Mouse (Mus musculus) c-Kit-positive CD71-negative TER-119-negative erythroid progenitor cells, embryonic 14.5 days (primary cell): ENCODE results near the gene Ndufa3.
"Not testable (repeated sequence)": the region's sequence is repeated elsewhere in the genome, so short reads cannot be mapped to it uniquely, and the experiment has no call there.

Experiments
- DNase-seq: peaks from one replicate; pipeline ENCODE4 v3.0.0-alpha.2; 2013; ENCODE audit warnings: low read depth

The Ndufa3 gene

DNA sequence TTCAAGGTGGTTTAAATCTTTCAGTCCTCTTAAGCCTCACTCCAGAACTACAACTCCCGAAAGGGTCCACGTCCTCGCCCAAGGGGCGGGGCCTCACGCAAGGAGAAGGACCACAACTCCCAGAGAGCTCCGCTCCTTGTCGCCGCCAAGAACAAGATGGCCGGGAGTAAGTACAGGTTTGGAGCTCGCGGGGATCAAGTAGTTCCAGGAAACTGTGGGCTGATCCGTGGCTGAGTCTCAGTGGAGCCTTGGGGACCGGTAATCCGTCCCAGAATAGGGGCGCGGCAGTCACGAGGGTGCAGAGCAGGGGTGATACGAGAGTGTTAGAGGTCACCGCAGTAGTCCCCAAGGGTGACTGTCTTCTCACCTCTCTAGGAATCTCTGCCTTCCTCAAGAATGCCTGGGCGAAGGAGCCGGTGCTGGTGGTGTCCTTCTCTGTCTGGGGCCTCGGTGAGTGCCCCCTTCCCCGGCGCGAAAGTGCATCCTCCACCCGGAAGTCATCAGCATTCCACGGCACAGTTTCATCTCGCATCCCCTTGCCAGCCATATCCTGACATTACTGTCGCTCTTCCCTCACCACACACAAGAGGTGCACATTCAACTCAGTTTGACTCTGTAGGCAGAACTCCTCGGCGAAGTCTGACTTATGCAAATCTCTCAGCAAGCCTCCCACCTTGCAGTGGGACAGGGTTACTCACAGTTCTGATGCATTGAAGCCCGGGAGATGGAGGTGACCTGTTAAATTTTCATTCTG is at the start of gene Ndufa3:
Gene Ndufa3 (plus strand): TSS at position 132 of the 754 bp plus-strand sequence.
- DNase-seq, result peak; percentile 89

DNA sequence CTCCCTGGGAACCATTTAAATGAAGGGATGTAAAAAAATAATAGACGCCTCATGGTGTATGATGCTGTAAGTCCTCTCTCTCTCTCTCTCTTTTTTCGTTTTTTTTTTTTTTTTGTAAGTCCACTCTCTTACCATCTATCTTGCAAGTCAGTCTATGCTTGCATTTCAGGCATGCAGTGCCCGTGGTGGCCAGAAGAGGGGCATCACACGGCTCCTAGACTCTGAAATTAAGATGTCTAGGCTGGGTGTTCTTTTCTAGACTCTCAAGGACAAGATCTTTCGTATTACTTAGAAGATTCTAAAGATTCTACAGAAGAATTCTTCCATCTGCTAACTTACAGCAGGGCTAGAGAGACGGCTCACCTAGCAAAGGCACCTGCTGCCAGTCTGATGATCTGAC is 47.4 kb upstream of the Ndufa3 start:
- no peak for DNase-seq

DNA sequence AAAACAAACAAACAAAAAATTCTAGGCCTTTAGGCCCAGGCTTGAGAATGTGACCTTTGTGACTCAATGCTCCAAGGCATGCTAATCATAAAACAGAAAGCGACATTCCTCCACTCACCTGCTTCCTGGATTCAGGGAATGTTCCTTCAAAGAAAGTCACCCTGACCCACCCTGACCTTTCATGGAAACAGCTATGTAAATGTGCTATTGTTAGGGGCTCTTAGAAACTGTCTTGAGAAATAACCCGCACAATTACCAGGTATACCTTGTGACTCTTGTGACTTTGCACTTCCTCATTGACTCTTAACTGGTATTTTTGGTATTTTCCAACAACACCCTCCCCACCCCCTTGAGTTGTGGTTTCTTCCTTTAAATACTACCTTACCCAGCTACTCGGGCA is 46.6 kb upstream of the Ndufa3 start:
- DNase-seq, result not testable (repeated sequence)

DNA sequence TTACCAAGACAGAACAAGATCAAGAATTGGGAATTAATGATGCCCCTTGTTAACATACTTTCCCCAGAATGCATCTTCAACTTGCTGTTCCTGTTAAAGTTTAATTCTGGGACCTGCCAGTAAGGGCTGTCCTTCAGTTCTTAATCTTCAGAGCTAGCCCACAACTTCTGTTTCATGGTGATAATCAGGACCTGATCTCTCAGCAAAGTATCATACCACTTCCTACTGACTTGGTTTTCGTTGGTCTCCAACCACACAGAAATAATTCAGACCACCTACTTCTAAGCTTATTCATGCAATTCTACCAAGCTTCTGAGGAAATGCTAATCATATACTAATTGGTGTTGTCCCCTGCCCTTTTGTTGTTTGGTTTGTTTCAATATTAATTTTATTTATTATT is 45.3 kb upstream of the Ndufa3 start:
- DNase-seq, result no peak

DNA sequence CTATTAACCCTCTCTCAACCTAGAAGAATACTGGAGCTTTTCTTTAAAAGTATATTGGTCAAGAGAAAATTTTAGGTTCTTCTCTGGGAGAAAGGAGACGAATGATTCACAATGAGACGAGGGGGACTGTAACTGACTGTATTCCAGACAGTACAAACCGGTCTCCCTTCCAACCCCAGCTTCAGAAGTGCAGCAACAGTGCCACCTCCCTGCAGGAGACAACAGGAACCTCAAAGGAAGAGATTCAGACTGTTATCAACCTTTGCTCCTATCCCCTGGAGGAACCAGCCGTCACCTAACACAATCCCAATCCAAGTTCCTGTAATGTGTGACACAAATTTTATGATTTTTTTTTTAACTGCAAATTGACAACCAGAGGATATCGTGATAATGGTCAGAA is 43.0 kb upstream of the Ndufa3 start:
- no peak for DNase-seq

DNA sequence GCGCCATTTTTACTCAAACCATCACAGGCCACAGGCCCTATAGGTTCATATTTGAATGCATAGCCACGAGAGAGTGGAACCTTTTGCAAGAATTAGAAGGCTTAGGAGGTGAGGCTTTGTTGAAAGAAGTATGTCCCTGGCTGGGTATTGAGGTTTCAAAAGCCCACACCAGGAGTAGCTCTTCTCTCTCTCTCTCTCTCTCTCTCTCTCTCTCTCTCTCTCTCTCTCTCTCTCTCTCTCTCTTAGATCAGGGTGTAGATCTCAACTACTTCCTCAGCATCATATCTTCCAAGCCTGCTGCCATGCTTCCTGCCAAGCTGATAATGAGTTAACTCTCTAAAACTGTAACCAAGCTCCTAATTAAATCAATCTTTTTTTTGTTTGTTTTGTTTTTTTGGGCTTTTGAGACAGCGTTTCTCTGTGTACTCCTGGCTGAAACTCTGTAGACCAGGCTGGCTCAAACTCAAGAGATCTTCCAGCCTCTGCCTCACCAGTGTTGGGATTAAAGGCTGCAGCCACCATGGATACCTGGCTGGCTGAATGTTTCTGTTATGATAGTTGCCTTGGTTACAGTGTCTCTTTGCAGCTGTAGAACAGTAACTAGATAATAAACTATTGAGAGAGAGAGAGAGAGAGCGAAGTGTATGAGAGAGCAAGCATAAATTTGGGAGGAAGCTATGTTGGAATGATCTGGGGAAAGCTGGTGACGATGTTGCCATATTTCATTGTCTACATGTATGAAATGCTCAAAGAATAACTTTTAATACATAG is 40.6 kb upstream of the Ndufa3 start:
- DNase-seq, result no peak

DNA sequence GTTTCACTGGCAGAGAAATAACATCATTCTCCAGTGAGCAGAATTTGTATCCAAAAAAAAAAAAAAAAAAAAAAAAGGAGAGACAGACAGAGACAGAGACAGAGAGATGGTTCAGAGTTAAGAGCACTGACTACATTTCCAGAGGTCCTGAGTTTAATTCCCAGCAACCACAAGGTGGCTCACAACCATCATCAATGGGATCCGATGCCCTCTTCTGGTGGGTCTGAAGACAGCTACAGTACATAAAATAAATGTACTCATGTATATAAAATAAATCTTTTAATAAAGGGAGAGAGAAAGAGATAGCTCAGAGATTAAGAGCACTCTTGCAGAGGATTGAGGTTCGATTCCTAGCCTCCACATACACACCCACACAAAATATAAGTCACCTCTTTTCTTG is 39.0 kb upstream of the Ndufa3 start:
- DNase-seq, result no peak

DNA sequence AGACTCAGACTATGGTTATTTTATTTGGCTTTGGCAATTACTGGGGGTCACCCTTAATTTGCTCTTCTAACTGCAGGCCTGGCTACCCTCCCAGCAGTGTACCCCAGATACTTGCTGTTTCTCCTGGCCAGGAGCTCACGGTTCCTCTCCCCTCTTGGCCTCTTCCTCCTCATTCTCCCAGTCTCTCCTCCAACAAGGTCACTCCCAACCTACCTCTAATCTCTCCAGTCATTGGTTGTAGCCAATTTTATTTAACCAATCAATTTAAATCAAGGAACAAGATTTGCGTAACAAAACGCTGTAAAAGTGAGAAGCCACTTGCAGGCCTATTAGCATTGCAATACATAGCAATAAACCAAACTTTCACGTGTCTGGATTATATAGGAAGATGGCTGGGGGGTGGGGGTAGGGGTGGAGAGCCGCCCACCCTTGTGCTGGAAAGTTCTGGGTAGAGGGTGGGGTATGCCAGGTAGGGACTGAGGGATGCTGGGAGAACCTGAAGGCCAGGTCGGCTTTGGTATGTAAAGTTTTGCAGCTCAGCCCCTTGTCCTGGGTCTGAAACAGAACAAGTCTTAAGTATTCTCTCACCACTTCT is 38.1 kb upstream of the Ndufa3 start:
- DNase-seq, result no peak

DNA sequence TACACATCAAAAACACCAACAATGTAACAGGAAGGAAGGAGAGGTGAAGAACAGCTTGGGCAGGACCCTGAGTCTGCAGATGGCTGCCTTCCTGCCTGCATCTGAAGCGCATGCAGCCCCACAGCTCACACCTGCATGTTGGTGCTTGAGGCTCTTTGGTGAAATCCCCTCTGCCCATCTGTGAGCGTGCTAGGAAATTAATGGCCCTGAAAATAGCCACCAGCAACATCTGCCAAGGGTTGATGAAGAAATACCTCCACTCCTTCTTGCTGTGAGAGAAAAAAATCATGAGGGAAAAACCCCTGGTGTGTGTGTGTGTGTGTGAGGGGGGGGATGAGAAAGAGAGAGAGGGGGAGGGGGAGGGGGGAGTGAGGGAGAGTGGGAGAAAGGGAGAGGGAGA is 37.1 kb upstream of the Ndufa3 start:
- DNase-seq, result no peak

DNA sequence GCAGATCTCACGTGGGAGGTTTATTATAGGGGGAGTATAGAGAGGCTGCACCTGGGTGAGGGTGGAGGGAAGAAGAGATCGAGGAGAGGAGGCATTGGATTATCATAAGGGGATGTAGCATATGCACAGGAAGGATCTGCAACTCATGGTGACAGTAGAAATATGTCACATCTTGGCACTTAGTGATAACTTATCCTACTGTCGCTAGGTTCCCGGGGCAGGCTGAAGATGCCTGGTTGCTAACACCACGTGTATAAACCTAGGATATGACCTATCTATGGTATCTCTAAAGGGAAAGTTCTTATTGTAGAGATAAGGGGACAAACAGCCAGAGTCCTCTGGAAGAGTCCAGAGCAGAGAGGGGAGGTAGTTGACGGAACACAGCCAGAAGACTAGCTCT is 31.4 kb upstream of the Ndufa3 start:
- DNase-seq, result no peak

DNA sequence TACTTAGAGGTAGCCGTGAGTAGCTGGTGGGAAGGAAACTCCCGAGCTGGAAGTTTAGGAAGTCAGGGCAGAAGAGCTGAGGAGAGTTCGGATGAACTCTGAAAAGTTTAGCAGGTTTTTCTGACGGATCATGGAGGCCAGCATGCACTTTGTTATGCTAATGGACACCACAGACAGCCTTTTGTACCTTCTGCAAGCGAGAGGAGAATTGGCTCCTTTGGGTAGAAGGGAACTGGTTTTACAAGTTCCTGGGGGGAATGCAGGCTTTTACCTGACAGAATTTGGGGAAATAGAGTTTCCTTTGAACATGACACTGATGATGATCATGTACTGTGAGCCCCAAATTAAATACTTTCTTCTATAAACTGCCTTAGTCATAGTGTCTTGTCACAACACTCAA is 30.9 kb upstream of the Ndufa3 start:
- no peak for DNase-seq

DNA sequence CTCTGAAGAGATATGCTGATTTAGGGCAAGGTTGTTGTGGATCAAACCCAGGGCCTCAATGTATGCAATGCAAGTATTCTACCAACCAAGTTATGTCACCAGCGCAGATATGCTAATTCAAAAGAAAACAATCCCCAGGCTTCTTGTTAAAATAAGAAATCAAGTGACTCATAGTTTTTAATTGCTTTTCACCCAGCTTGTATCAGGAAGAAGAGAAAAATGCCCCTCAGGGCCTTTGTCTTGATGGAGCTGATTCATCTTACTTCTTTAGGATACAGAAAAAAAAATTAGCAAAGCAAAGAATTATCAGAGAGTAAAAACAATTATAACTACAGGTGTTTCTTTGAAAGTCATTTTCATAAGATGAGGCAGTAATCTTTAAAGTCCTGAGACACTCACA is 29.9 kb upstream of the Ndufa3 start:
- no peak for DNase-seq

DNA sequence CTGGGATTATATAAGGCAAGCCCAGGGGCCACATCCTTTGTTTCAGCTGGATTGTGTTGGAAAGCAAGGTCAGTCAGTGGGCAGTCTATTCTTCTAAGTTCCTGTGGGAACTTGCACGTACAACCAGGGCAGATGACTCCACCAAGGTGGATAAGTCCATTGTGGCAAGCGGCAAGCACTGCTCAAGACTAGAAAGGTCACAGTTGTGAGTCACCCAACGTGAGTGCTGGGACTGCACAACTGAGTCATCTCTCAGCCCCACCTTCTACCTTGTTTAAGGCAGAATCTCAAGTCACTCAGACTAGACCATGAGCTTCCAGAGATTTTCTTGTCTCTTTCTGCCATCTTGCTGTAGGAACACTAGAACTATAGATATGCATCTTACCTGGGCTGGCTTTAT is 26.6 kb upstream of the Ndufa3 start:
- no peak for DNase-seq

DNA sequence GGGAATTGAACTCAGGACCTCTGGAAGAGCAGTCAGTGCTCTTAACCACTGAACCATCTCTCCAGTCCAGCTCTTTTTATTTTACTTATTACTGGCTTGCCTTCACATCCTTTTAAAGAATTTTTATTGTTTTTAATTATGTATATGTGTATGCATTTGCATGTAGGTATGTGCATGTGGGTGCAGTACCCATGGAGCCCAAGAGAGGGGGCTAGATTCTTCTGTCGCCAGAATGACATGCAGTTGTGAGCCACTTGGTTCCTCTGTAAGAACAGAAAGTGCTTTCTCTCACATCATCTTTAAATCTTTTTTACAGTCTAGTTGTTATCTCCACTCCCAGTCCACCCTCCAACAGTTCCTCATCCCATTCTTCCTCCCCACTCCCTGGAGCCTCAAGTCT is 25.6 kb upstream of the Ndufa3 start:
- DNase-seq, result no peak

DNA sequence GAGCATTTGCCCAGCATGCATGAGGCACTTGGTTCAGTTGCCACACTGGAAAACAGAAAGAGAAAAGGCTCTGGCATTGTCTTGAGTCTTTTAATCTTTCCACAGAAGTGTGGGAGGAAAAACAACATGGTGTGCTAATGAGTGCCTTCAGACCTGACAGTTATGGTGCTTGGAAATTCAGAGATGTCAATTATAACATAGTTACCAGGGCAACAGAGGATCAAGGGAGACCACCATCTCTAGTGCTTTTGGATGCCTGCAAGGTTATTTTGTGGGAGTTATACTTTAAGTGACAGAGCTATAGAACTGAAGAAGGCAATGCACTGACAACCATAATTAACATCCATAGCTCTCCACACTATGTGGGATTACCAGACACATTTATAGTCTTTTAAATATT is 23.3 kb upstream of the Ndufa3 start:
- DNase-seq, result no peak

DNA sequence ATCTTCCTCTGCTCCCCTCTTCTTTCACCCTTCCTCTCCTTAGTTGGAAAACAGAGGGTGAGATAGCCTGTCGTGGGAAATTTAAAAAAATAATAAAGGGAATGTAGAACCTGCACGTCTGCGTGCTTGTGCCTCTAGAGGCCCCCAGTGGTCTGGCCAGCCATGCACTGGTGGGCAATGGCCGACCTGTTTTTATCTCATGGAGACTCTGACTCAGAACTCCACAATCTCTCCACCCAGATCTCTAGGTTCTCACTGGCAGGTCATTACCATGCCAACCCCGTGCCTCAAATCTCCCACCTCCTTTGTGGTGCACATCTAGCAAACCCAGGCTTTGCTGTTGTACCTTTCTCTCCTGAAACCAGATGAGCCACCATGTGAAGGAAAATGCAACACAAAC is 22.5 kb upstream of the Ndufa3 start:
- no peak for DNase-seq

DNA sequence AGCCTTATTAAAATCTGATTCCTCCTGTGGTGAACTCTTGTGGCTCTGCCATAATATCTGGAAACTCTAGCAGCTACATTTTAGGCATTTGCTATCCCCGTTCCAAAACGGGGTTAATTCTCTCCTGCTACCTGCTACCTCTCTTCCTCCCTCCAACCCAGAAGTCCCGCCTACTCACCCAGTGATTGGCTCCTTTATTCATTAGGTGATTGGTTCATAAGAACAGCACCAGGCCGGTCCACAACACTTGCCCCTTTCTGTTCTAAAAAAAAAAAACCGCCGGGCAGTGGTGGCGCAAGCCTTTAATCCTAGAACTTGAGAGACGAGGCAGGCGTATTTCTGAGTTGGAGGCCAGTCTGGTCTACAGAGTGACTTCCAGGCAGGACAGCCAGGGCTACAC is 22.0 kb upstream of the Ndufa3 start:
- DNase-seq, result no peak

DNA sequence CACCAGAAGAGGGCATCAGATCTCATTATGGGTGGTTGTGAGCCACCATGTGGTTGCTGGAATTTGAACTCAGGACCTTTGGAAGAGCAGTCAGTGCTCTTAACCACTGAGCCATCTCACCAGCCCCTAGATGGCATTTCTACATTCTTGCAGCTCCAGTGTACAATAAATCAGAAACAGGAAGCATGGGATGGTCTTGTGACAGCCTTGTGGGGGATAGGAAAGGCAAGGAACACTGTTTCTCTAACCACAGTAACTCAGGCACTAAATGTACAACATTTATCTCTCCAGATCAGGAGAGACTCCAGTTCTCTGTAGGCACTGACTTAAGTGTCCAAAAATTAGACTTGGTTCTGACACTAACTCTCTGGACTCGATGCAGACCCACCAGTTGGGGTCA is 19.4 kb upstream of the Ndufa3 start:
- not testable (repeated sequence) for DNase-seq

DNA sequence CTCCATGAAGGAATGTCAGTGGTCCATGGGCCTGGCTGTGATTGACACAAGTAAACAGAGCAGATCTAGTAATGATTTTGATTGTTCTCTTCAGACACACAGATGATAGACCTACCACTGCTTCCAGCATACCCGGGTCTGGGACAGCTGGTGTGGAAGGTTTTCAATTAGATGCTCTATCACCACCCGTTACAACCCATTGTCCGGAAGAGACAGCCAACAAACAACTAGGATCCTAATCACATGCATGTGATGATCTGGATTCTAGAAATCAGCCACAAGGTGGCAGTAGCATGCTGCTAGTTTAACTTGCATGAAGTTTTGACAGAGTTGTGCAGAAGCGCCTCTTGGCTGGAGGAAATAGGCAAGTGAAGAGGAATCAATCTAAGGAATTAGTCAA is 16.1 kb upstream of the Ndufa3 start:
- DNase-seq, result peak; percentile 76

DNA sequence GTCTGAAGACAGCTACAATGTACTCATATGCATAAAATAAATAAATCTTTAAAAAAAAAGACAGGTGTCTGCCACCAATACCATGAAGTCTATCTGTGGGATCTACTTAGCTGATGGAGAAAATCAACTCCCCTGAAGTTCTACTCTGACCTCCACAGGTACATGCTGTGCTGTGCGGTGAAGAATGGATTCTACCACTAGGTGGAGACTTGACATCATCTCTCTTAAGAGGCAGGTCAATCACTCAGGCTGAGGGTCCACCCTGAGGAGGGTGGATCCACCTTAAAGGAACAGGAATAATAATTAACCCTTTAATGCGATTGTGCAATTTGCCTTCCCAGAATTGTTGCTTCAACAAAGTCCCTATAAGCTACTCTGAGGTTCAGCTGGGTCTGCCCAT is 10.4 kb upstream of the Ndufa3 start:
- DNase-seq, result no peak

DNA sequence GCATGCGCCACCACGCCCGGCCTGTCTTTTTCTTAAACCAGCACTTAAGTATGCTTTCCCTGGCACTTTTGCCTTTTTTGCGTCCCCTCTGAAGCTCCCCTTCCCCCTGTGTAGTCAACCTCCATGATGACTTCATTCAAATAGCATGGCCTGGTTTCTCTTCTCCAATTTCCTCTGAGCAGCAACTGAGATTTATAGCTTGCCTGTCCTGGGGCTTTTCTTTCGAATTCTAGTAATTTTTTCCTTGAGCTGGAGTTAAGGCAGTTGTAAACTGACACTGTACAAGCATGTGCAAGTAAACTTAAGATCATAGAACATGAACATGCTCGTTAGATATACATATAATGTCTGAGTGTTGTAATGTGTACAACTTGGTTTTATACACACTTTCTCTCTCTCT is 9.8 kb upstream of the Ndufa3 start:
- no peak for DNase-seq

DNA sequence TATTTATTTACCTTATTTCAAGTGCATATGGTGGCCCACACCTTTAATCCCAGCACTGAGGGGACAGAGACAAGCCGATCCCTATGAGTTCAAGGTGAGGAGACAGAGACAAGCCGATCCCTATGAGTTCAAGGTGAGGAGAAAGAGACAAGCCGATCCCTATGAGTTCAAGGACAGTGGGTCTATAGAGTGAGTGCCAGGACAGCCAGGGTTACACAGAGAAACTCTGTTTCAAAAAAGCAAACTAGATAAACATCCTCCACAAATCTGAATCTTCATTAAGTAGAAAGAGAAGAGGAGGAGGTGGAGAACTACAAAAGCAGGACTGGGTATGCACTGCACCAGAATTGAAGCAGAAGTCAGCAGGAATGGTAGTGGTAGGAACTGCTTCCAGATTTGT is 8.5 kb upstream of the Ndufa3 start:
- DNase-seq, result no peak

DNA sequence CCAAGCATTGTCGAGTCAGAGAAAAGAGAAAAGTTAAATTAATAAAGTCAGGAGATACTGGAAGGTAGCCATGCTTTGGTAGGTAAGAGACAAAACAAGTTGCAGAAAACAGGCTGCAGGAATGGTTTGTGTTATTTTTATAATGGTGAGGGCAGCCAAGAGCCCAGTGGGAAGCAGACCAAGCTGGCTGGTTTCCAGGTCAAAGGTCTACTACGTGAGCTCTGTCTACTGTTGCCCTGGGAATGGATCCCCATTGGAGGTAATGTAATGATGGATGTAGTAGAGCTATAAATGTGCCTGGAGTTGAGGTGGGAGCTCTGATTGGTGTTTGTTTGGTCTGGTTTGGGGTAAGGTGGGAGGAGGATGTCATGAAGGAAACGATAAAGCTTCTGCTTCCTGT is 8.1 kb upstream of the Ndufa3 start:
- no peak for DNase-seq
